Mouse (Mus musculus) hematopoietic multipotent progenitor cell, adult 10-12 weeks (in vitro differentiated cells): ENCODE data around the gene Cdc20. TPM values are rescaled to one million over a fixed set of nuclear protein-coding genes. Genes with fewer than 3 reads are reported as not detected.

ENCODE experiments used
- polyA plus RNA-seq: library from polyadenylated mRNA; stranded (reverse); fragments of >175 nt; gene quantifications from 2 replicates; pipeline ENCODE4 v1.2.3, GENCODE M21; 2012; ENCODE audit warnings: low replicate concordance

The Cdc20 gene
- polyA plus RNA-seq = 28.5 and 36.8 TPM in 2 replicates

GRCm38 (mm10) chr4:118436820-118437603, at the start of gene Cdc20:
Cdc20 (minus strand) TSS chr4:118437352.

GRCm38 (mm10) chr4:118457345-118457975, 20.3 kb upstream of the Cdc20 start, which contains the start of gene Mpl:
Mpl (minus strand) TSS chr4:118457513.

GRCm38 (mm10) chr4:118427768-118428451, 9.2 kb downstream of the Cdc20 start, which contains the start of gene Elovl1:
Elovl1 (plus strand) TSS chr4:118428093.

GRCm38 (mm10) chr4:118409142-118409900, 27.8 kb downstream of the Cdc20 start, which contains the start of the genes Szt2 and Med8:
Szt2 (minus strand) TSS chr4:118409273.
Med8 (plus strand) TSS chr4:118409337.

Other genes with a start within 250 kb of the Cdc20 start
- gene Ptprf, start 145.9 kb downstream of the Cdc20 start, polyA plus RNA-seq = 2.2 and 4.6 TPM in 2 replicates
- gene Szt2, start 28.1 kb downstream of the Cdc20 start, polyA plus RNA-seq = 66.3 and 240 TPM in 2 replicates
- gene Med8, start 28.0 kb downstream of the Cdc20 start, polyA plus RNA-seq = 5.4 and 18.5 TPM in 2 replicates
- 58.5 and 69.7 TPM in 2 replicates for gene Elovl1, start 9.3 kb downstream of the Cdc20 start, polyA plus RNA-seq
- gene Mpl, start 20.2 kb upstream of the Cdc20 start, polyA plus RNA-seq = 0.80 and 1.3 TPM in 2 replicates
- gene Tie1, start 52.7 kb upstream of the Cdc20 start, polyA plus RNA-seq = 0.30 and 3.2 TPM in 2 replicates
- gene 2610528J11Rik, start 89.6 kb upstream of the Cdc20 start, polyA plus RNA-seq = not detected in 2 replicates
- not detected in 2 replicates for gene Tmem125, start 106.7 kb upstream of the Cdc20 start, polyA plus RNA-seq
- 0.03 TPM in 1 of 2 replicates, not detected in the other for gene Cfap57, start 183.4 kb upstream of the Cdc20 start, polyA plus RNA-seq
- 9.7 and 15.6 TPM in 2 replicates for gene Ebna1bp2, start 183.4 kb upstream of the Cdc20 start, polyA plus RNA-seq
- not detected in 2 replicates for gene Olfr62, start 221.6 kb upstream of the Cdc20 start, polyA plus RNA-seq